Mouse (Mus musculus) ovary, adult 18-20 months (tissue): ENCODE data around the gene Mapk12.

Experiments
- DNase-seq: peaks from one replicate; pipeline ENCODE4 v3.0.0; 2022; ENCODE audit warnings: low spot score, mixed read lengths

Gene Mapk12

DNA sequence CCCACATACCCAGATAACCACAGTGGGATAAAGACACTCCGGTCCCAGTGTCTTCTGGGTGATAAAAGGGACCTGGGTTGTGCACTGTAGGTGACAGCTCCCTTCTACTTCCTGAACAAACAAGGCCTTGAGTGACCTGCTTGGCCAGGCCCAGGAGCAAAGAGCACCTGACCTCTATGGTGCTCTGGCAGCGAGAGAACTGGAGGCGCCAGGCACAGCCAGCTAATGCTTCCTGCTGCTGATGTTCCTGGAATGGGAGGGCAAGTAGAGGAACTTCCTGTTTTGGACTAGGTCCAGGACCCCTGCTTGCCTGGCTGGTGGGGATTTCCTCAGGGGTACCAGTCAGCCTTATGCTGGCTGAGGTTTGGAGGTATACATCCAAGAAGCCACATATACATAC lies 29.6 kb upstream of the Mapk12 start:
- DNase-seq = no peak

DNA sequence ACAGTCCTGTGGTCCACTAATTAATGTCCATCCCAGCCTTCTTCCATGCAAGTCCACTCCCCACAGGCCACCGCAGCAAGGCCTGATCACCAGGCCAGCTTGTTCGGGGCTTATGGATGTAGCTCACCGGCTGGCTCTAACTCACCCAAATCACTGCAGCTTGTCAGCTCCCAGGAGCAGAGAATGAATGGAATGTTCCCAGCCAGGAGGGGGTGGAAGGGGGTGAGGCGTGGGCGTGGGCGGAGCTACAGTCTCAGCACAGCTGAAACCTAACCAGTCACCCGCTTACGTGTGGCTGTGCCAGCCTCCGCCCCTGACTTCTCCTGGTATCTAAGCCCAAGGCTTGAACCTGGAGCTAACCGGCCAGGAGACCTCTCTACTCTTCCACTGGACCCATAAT lies 28.9 kb upstream of the Mapk12 start:
- peak; percentile 71 for DNase-seq

DNA sequence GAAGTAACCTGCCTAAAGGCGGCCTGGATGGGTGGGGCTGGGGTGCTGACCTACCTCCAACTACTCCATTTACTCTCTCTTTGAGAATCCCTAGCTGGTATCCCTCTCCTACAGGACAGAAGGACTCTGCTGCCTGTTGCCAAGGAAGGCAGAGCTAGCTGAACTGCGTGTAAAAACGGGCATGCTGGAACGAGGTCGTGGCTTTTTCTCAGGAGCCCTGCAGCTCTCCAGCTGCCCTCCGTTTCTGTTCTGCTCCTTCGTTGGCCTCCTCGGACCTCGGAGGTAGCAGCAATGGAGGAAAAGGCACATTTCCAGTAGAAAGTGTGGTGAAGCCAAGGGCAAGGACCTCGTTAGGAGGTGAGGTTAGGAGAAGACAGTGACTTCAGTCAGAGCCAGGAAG lies 28.4 kb upstream of the Mapk12 start:
- no peak for DNase-seq

DNA sequence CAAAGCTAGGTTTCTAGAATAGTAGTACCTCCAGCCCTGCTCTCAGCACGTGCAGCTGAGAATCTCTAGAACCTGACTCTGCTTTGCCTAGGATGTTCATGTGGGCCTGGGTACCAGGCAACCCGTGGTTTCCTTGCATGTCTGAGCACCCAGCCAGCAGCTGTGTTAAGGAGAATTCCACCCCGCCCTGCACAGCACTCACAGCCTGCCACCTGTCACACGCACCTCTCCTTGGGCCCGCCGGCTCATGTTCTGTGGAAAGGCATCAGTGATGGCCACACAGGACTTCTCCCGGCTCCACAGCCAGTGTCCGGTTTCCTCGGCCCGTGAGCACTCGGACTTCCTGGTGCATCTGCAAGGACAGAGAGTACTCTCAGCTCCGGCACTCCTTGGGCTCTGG lies 25.0 kb upstream of the Mapk12 start:
- DNase-seq = no peak

DNA sequence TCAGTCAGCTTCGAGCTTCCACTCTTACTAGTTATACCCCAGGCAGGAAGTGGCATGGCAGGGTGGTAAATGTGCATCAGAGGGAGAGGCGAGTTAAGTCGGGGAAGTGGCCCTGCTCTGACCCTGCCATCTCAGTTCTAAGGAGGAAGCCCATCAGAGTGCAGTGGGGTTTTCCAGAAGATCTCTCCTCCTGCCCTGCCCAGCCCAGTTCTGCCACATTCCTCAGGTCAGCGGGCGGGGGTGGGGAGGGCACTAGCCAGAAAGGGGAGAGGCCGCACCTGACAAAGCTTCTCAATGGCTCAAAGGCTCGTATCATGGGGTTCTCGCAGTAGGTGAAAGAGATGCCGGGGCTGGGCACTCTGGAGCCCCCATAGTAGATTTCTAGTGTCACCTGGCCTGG lies 20.9 kb upstream of the Mapk12 start:
- no peak for DNase-seq

DNA sequence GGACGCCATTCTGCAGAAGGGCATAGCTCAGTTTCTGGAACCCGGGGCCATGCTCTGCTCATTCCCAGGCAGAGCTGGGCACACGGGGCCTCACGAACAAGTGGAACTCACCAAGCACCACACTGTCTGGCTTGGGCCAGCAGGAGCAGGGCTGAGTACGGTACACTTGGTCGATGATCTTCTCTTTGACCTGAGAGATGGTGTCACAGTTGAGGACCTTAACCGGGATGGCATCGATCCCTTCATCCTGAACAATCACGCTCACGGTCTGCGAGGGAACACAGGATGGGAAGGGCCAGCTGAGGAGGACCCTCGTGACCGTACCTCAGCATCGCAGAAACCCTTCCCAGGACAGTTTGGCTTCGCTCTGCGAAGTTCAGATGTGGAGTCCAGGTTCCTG lies 18.0 kb upstream of the Mapk12 start:
- DNase-seq = no peak

DNA sequence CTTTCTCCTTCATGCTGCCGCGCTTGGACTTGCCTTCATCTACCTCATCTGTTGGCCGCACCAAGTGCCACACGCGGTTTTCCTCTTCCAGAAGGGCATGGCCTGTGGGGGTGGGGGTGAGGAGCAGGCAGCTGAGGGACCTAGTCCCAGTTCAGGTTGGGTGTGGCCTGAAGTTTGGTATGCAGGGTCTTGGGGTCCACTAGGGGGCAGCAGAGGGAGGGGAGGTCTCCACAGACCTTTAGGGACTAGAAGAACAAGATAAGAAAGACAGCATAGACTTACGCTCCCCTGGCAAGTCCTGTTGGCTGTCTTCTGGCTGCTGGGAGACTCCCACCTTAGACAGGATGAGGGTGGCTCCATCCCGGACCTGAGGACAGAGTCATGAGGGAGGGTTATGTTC lies 17.5 kb upstream of the Mapk12 start:
- DNase-seq = no peak

DNA sequence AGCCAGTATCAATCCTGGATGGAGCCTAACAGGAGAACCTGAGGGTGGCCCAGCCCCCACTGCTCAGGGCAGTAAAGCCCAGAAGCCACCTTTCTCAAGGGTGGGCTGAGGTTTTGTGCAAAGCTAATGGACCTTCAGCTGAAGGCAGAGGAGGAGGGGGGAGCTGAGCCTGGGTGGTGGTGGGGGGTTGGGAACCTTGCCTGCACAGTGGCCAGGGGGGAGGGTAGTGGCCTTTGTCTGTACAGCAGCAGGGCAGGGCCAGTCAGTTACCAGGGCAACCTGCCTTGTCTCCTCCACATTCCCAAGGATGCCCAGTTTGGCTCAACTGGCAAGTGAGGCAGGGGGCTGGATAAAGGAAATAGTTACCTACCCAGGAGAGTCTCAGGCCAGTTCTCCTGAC lies 11.8 kb upstream of the Mapk12 start:
- no peak for DNase-seq

DNA sequence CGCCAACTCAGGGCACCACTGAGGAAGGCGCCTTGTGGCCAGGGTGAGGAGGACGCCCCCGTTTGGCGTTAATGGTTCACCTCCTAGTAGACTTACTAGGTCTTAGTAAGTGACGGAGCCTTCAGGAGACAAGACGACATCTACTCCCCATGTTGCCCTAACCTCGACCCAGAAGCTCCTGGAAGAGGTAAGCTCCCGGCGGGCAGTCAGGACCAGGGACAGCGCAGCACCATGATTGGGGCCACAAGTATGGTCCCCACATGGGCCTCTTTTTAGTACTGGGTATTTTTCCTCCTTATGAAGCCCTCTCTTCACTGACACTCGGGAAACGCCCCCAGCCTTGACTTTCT lies 9.5 kb upstream of the Mapk12 start:
- DNase-seq = no peak

DNA sequence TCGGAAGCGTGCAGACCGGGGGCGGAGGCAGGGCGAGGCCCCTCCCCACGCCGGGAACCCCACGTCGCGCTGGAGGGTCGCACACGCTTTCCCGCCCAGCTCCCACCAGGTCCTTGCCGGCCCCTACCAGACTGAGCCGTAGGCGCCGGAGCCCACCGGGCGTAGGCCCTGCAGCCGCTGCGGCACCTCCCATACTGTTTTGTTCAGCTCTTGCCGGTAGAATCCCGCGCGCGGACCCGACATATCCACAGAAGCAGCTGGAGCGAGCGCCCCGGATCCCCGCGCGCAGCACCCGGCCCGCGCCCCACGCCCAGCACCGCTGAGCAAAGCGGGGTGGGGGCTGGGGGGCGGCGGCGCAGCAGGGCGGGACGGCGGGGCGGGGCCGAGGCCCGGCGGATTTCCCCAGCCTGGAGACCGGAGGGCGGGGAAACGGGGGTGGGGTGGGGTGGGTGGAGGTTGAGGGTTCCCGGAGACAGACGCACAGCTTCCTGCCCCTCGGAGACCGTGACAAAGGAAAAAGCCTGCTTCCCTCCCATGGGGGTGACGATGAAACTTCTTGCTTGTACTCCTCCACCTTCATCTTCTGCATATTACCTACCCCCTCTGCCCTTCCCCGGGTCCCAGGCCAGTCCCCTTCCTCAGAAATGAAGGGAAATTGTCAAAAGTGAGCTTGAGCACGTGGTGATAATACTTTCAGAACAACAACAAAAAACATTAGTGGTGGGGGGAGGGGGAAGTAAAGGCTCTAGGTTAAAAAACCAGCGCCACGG lies 9.0 kb upstream of the Mapk12 start, which contains the start of gene Mapk11:
TSS of gene Mapk11 (minus strand) at position 358 of the 770 bp plus-strand sequence.
- no peak for DNase-seq

DNA sequence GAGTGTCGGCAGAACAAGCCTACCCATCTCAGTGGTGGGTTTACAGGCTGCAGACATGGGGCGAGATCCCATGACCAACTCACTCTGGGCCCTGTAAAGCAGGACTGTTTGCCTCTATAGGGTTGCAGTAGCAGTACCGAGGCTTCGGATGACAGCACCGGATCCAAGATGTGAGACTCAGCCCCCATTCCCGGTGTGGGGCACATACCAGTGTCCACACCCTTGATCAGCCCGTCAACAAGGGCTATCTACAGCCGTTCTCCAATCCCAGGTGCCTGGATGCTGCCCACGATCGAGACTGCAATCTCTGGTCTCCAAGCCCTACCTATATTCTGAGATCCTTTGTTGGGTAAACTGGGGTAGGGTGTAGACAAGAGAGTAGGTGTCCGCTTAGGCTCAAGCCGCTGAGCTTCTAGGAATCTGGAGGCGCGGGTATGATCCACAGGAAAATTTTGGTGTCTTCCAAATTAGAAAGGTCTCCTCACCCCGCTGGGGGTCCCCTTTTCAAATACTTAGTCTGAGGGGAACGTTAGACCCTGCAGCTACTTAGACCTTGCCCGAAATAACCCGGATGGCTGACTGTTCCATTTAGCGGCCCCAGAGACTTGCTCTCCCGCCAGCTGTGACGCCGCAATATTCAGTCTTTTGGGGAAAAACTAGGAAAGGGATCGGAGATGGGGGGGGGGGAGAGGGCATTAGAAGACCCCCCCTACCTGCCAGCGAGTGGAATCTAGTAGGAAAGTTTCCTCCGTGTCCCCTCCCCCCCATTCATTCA lies 8.2 kb upstream of the Mapk12 start:
- DNase-seq = no peak

DNA sequence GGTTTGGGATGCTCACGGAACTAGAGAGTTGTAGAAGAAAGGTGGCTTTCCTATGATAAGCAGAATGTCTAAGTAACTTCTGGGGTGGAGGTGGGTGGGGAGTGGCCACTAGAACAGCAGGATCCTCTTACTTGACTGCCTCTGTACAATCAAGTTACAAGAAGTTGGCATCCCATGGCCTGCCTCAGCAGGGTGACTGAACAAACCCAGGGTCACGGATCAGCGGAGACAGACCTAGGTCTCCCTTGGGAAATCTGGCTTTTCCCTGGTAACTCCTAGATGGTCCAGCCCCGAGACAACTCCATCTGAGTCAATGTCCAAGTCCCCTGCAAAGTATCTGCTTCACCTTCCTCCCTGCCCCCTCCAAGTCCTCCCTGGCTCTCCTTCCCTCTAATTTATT lies 7.4 kb upstream of the Mapk12 start:
- DNase-seq = no peak

DNA sequence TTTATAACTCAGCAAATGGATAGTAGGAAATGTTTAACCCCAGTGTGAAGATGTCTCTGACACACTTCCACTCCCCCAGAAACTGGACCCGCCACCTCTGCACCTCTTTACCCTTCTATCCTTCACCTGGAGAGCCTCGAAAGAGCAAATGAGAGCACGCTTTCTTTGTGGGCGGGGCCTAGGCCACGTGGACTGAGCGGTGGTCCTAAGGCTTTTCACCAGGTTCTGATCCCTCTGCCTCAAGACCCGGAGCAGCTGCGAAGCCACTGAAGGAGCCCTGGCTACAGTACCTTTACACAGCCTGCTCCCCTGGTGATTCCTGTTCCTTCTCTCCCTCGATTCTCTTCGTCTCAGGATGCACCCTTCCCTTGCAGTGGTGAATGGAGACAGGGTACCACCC lies 7.0 kb upstream of the Mapk12 start:
- no peak for DNase-seq

DNA sequence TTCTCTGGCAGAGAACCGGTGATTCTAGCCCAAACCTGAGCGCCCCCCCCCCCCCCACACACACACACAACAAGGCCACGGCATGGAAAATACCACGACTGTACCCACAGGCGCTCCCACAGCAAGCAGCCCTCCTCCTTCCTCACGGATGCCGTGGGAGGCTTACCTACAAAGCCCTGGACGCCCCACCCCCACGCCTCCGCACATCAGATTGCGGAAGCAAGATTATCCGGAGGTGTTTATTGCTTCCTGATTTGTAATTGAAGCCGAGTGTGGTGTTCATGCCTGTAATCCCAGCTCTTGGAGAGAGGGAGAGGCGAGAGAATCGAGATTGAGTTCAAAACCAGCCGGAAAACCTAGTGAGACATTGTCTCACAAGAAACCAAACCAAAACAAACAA lies 6.5 kb upstream of the Mapk12 start:
- no peak for DNase-seq

DNA sequence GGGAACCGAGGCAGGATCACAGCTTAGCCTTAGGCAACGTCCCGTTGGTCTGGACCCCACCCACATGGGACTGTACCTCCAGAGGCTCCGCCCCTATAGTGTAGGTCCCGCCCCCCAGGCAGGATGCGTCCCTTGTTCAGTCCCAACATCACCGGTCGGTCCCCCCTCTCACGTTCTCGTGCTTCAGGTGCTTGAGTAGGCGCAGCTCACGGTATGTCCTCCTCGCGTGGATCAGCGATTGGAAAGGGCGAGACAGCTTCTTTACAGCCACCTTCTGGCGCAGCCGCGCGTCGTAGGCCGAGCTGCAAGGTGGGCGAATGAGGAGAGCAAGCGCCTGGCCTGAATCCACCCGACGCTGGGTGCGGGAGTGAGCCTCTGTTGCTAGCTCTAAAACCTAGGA lies 6.0 kb upstream of the Mapk12 start:
- no peak for DNase-seq

DNA sequence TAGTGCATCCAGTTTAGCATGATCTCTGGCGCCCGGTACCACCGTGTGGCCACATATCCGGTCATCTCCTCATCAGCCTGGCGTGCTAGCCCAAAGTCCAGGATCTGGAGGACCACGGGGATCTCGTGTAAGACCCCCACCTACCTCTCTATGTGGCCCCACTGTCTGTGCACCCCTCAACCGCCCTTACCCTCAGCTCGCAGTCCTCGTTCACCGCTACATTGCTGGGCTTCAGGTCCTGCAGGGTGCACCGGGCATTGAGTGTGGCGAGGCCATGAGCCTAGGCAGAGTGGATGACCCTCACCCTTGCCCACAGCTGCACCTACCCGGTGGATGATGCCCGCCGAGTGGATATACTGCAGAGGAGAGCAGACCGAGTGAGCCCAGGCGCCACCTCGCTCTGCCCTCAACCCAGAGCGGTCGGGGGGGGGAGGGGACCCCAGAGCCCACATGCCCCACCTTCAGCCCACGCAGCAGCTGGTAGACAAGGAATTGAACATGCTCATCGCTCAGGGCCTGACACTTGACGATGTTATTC lies 5.4 kb upstream of the Mapk12 start:
- DNase-seq = no peak

DNA sequence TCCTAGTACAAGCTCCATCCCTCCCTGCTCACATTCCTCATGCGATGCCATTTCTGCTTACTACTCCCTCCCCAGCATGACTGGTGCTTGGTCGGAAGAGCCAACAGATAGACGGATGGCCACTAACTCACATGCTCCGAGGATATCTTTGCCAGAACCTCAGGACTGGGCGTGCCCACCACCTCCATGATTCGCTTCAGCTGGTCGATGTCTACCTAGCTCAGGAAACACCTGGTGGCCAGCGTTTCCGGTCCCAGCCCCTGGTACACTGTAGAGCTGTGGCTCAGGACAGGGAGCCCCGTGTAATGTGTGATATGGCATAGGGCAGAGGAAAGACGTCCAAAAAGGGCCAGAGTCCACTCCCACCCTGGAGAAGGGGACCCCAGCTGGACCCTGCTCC lies 4.5 kb upstream of the Mapk12 start:
- no peak for DNase-seq

DNA sequence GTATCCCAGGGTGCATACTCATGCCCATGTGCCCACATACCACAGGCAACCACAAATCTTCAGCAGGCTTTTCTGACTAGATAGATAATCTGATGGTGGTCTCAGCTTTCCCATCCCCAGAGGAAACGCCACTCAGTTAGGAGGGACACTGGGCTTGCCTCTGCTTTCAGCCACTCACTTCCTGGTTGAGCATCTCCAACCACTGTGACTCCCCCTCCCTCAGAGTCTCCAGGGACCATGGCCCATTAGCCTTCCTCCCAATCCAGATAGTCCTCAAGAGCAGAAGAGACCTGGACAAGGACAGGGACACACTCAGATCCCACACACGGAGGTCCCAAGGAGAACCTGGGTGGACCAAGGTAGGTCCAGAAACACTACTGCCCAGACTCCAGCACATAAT lies 2.6 kb upstream of the Mapk12 start:
- DNase-seq = no peak

DNA sequence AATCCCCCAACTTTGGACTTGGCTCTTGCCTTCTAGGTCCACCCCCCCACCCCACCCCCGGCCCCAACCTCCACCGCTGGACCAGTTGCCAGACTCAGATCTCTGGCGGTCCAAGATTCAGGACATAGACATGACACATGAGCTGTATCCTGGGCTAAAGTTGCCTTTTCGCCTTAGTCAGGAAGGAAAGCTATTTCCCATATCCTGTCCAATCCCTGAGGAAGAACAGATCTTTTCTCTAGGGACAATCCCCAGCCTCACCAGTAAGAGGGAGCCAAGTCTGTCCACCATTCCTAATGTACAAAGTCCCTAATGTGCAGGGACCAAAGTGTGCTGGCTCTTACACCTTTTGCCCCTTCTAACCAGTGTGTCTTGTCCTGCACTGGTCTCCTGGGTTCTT lies 1.4 kb upstream of the Mapk12 start:
- DNase-seq = no peak

DNA sequence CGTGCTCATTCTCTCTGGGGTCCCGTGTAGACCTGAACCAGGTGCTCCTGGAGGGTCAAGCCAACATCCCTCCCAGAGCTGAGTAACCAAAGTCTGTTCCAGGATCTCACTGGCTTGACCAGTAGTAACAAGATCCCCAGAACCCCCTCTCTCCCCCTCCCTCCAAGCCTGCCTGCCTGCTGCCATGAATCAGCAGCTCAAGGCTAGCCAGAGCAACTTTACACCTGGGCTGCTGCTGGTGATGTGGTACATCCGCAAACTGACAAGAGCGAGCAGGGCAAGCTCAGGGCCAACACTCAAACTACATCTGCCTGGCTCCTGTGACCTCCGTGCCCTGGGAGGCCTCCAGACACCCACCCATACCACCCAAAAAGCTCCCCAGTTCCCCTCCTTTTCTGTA lies 940 bp upstream of the Mapk12 start:
- no peak for DNase-seq

DNA sequence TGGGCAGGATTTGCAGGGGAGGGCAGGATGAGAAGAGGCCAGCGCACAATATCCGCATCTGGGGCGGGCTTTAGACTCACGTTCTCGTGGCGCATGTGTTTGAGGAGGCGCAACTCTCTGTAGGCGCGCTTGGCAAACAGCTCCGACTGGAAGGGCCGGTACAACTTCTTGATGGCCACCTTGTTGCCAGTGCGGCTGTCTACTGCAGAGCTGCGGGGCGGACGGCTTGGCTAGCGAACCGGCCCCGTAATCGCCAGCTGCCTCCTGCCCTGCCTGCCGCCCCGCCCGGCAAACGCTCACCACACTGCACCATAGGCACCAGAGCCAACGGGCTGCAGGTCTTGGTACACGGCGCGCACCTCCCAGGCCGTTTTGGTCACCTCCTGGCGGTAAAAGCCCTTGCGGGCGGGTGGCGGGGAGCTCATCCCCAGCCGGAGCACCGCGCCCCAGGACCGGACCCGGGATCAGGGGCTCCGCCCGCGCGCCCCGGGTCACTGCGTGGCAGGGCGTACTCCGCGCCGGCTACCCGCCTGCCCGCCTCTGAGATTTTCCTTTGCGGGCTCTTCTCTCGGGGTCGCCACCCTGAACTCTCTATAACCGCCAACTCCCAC lies 350 bp downstream of the Mapk12 start:
- DNase-seq = no peak

DNA sequence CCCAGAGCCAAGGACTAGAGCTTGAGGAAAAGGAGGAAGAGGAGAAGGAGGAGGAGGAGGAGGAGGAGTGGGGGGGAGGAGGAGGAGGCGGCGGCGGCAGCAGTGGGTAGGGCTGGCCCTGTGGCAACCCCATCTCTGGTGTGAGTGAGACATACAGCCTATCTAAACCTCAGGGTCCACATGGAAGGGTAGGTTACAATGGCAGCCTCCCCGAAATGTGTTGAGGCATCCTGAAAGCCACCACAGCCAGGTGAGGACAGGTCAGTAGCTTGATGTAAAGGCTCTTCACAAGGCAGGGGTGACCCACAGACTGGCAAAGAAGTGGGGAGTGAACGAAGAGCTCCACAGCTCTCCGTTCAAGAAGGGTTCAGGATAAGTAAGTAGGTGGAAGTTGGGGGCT lies 2.0 kb downstream of the Mapk12 start:
- no peak for DNase-seq

DNA sequence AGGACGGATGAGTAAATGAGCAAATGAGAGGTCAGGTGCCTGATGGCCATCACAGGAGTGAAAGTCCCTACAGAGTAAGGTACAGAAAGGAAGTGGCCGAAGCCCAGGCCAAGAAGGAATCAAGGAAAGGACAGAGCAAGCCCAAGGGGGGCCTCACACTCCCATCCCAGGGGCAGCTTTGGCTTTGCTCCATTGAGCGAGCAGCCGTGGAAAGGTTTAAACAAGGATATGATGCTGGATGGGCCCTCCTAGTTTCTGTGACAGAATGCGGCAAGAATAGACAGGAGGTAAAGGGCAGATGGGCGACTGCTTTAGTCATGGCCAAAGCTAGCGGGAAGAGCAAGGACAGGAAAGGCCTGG lies 2.5 kb downstream of the Mapk12 start:
- no peak for DNase-seq
